Mouse (Mus musculus) thymus, postnatal 36 days (tissue): ENCODE results near the gene Phf3.
"Not testable (repeated sequence)": the region's sequence is repeated elsewhere in the genome, so short reads cannot be mapped to it uniquely, and the experiment has no call there.

Experiments used
- DNase-seq, 2 experiments: peaks; one replicate each; pipeline ENCODE4 v3.0.0; 2022; ENCODE audit warnings: mixed read lengths in 2 of 2

Phf3 gene

GRCm38 (mm10) chr1:30815609-30816008 lies 58.1 kb downstream of the Phf3 start:
- no peak for DNase-seq

DNA sequence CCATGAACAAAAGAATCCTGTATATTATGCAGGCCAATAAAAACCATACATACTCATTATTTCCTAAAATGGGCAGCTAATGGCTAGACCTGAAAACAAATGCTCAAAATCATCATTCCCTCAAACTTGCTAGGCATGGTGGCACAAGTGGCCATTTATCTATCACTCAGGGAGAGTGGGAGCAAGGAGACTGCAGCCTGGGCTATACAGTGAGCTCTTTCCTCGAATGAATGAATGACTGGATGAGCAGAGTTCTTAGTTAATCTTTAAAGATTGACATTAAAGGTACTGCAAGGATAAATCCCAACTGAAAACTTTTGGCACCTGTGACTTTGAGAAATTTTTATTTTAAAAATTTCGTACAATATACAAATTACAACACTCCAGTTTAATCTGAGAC lies 58.7 kb downstream of the Phf3 start:
- no peak for DNase-seq

GRCm38 (mm10) chr1:30808101-30808699 lies 65.5 kb downstream of the Phf3 start:
- no peak for DNase-seq

DNA sequence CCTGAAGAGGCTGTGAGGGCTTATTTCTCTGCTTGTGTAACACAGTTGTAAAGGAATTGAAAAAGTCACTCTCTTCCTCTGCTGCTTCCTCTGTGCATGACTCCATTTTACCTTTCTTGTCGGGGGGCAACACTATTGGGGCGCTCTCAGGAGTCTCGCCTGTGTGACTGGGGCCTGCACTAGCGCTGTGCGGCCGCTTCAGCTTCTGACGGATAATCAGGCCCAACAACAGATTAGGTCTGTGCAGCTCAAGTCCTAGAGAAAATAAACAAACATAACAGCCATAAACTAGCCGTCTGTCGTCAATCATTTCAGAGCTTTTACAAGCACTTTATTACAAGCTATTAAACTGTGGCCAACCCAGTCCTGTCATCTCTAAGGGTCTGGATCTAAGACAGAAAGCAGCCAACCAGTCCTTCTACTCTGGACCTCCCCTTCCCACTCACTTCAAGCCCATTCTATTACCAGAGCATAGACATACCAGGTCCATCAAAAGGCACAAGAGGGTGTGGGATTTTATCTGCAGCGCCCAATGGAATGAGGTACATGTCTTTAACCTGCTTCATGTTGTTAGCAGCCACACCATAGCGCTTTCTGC lies 67.9 kb downstream of the Phf3 start:
- no peak for DNase-seq

GRCm38 (mm10) chr1:30804919-30805318 lies 68.8 kb downstream of the Phf3 start:
- DNase-seq, result no peak

- no peak for DNase-seq
Observed at GRCm38 (mm10) chr1:30801911-30802310, 71.8 kb downstream of the Phf3 start.

DNA sequence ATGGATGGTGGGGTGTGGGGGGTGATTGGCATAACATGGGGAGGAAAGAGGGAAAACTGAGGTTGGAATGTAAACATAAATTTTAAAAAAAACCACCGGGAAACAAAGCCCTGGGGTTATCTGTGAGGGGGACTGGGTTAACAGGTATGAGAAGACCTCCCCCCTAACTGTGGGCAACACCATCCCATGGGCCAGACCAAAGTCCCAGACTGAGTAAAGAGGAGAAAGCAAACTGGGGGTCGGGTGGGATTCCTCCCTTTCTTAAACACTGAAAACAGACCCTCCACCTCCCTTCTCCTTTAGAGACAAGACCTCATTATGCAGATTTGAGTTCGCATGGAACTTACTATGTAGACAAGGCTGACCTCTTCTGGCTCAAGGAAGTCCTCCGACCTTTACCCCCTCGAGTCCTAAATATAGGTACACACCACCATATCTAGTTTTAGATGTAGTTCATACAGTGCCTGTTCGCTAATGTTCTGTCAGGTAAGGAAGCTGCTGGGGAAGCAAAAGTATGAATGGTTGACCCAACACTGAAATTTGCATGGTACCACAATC lies 74.4 kb downstream of the Phf3 start:
- no peak for DNase-seq

- no peak for DNase-seq
Observed at GRCm38 (mm10) chr1:30794606-30795005, 79.1 kb downstream of the Phf3 start.

GRCm38 (mm10) chr1:30793357-30793883 lies 80.3 kb downstream of the Phf3 start:
- no peak for DNase-seq

DNA sequence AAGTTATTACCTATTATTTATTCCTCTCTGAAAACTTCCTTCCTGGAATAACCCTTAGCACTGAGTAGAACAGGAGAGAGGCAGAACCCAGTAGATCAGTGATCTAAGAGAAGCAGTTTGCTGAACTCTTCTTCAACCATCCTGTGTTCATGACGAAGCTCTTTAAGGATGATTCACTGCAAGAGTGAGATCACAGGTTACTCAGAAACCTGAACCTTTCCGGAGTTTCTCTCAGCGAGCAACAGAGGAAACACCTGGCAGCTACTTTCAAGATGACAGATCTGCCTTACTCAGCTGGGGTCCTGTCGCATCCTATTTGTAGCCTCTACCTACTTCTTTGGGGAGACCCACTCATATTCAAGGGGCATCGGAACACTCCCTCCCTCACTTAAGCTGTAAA lies 80.8 kb downstream of the Phf3 start:
- peak; percentile 17 to 47 for DNase-seq

- DNase-seq, result no peak
Observed at GRCm38 (mm10) chr1:30790220-30790619, 83.5 kb downstream of the Phf3 start.

DNA sequence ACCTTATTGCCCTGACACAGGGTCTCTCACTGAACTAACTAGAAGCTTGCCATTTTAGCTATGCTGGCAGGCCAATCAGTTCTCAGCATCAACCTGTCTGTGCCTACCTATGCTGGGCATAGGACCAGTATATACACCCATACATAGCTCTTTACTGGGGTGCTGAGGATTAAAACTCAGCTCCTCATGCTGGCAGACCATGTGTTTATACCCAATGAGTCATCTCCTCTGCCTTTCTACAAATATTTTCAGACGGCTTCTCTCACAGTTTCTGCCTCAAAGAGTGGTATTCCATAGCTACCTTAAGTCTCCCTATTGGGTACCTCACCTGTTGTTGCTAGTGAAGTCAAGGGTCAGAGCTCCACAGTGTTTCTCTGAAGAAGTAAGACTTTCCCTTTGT lies 84.0 kb downstream of the Phf3 start:
- DNase-seq, result no peak

- no peak for DNase-seq
Observed at GRCm38 (mm10) chr1:30789001-30789400, 84.7 kb downstream of the Phf3 start.

DNA sequence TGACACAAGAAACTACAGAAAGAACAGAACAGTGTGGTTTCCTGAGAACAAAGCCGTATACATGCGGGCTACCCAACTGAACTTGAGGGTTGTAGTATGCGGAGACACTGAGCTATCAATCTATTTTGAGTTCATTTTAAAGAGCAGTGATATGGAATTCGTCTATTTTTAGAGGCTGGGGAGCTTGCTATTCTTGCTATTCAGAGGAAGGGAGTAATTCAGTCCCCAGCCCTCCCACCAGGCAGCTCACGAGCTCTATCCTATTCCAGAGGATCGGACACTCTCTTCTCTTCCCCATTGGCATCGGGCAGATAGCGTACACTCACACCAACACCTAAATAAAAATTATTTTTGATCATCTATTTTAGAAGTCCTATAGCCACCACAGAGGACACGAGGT lies 87.1 kb downstream of the Phf3 start:
- DNase-seq, result no peak

- no peak for DNase-seq
Observed at GRCm38 (mm10) chr1:30783741-30784140, 90.0 kb downstream of the Phf3 start.

GRCm38 (mm10) chr1:30780293-30780692 lies 93.4 kb downstream of the Phf3 start:
- DNase-seq, result peak in 1 of 2 experiments; percentile 24

DNA sequence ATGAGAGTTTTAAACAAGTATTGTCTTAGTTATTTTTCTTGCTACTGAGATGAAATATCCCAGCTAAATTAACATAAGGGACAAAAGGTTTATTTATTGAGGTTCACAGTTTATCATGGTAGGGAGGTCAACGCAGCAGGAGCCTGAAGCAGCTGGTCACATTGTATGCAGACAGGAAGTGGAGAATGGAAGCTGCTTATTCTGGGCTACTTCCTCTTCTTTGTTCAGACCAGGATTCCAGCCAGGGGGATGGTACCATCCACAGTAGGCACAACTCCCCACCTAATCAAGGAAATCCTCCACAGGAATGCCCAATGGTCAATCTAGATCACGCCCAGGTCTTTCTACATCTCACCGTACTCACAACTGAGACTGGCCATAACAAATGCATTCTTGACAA lies 94.2 kb downstream of the Phf3 start:
- DNase-seq, result no peak

- no peak for DNase-seq
Observed at GRCm38 (mm10) chr1:30778374-30779005, 95.2 kb downstream of the Phf3 start.

GRCm38 (mm10) chr1:30776196-30776595 lies 97.5 kb downstream of the Phf3 start:
- no peak for DNase-seq

GRCm38 (mm10) chr1:30773662-30774061 lies 100.1 kb downstream of the Phf3 start:
- DNase-seq, result no peak

DNA sequence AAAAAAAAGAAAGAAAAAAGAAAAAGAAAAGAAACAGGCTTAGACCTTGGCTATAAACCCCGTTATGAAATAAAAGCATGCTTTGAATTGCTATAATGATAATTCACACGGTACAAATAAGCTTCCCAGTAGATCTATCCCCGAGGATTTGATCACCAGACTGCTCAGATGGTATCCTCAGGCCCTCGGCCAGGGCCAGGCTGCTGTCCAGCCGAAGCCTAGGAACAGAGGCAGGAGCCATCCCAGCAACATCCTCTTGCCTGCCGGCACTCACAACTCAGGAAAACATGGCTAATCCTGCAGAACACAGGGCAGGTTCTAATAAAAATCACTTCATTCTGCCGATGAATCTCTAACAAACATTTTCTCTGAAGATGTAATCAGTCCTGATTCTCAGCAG lies 100.9 kb downstream of the Phf3 start:
- DNase-seq, result no peak

GRCm38 (mm10) chr1:30771772-30772171 lies 101.9 kb downstream of the Phf3 start:
- DNase-seq, result no peak

DNA sequence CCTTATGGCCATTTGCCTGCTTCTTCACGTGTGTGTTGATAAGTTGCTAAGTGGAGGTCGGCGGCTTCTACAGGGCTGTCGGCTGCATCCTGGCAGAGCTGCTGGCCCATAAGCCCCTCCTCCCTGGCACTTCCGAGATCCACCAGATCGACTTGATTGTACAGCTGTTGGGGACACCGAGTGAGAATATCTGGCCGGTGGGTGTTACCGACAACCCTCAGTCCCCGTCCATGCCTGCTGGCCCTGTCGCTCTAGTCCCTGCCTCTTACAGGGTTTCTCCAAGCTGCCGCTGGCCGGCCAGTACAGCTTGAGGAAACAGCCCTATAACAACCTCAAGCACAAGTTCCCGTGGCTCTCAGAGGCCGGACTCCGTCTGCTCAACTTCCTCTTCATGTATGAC lies 103.1 kb downstream of the Phf3 start:
- not testable (repeated sequence) for DNase-seq

DNA sequence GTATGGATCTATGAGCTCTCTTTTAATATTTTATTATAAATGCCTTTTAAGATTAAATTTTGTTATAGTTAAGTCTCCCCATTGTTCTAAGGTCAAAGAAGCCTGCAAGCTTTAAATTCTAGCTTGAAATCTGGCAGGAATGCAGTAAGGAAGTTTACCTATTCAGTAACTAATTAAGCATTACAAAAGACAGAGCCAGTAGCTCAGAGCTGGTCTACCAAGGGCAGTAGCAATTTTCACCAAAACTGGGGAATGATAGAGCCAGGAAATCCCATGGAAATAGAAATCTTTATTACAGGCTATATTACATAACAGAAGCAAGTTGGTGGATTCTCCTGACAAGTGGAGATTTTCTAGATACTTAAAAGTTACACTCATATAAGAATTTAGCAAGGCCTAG lies 116.9 kb downstream of the Phf3 start:
- DNase-seq, result no peak
